Mouse (Mus musculus): ENCODE results near the gene Traf3ip2. TPM values are rescaled to one million over a fixed set of nuclear protein-coding genes. Genes with fewer than 3 reads are reported as not detected.

Gene Traf3ip2
- 2.3 and 2.6 TPM in 2 replicates for polyA plus RNA-seq (2012; rRNA removed)

DNA sequence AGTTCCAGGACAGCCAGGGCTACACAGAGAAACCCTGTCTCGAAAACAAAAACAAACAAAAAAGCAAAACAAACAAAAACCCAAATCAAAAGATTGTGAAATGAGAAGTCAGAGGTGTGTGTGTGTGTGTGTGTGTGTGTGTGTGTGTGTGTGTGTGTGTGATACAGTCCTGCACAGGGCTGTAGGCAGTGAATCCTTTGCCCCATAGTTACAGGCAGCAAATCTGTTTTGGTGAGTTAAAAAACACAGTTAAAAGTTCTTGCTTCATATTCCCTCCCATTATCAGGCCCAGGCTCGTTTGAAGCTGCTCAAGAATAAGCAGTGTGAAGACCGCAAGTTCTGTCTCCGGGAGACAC is at the start of gene Traf3ip2:
Traf3ip2 (plus strand) TSS at position 302 of the 356 bp plus-strand sequence.

Other genes with a start within 250 kb of the Traf3ip2 start
- 110 and 119 TPM in 2 replicates for gene Fyn, start 244.1 kb upstream of the Traf3ip2 start, polyA plus RNA-seq (2012; rRNA removed)
- gene Rev3l, start 119.2 kb downstream of the Traf3ip2 start, polyA plus RNA-seq (2012; rRNA removed) = 108 and 113 TPM in 2 replicates